Mouse (Mus musculus) bone marrow macrophage, adult 2 months (primary cell): ENCODE measurements around the gene Gusb. TPM values are rescaled to one million over a fixed set of nuclear protein-coding genes. Genes with fewer than 3 reads are reported as not detected.

ENCODE experiments used
- H3K27ac ChIP-seq: 2 replicates; pipeline ENCODE4 v1.5.1; 2012; ENCODE audit warnings: low read depth, low read length; ENCODE audit not compliant: insufficient read depth
- H3K4me1 ChIP-seq: 2 replicates; pipeline ENCODE4 v1.6.1; 2012; ENCODE audit warnings: low read length; ENCODE audit not compliant: control insufficient read depth, insufficient read depth
- H3K4me3 ChIP-seq: 2 replicates; pipeline ENCODE4 v1.5.1; 2012; ENCODE audit warnings: mild to moderate bottlenecking, low read length, moderate library complexity; ENCODE audit not compliant: insufficient read depth
- CTCF ChIP-seq: IDR thresholded peaks from 2 replicates; pipeline ENCODE4 v1.5.1; 2012; ENCODE audit warnings: low read depth, mild to moderate bottlenecking, low read length, moderate library complexity
- POLR2A ChIP-seq: IDR thresholded peaks from 2 replicates; pipeline ENCODE4 v1.6.1; 2012; ENCODE audit warnings: mild to moderate bottlenecking, low read depth, low read length, borderline replicate concordance
- polyA plus RNA-seq: library from polyadenylated mRNA; stranded (reverse); fragments of >200 nt; gene quantifications from 2 replicates; pipeline ENCODE4 v1.2.4, GENCODE M21; 2012; ENCODE audit not compliant: missing spikeins, insufficient read depth, insufficient read length

The Gusb gene
- polyA plus RNA-seq, 1 experiment: 349 TPM

- TF ChIP-seq CTCF (no peak), POLR2A (no peak)
- Histone ChIP-seq H3K27ac (no peak overlapping the region), H3K4me3 (no peak overlapping the region), H3K4me1 (peaks cover 19% of the 10 kb centered on the region)
Observed at GRCm38 (mm10) chr5:129978608-129979007, 24.2 kb downstream of the Gusb start.

GRCm38 (mm10) chr5:129977768-129978167 is 25.1 kb downstream of the Gusb start:
- Histone ChIP-seq H3K4me3 (no peak overlapping the region), H3K4me1 (peaks cover 15% of the 10 kb centered on the region), H3K27ac (no peak overlapping the region)
- TF ChIP-seq POLR2A: no peak
- TF ChIP-seq CTCF: no peak

GRCm38 (mm10) chr5:129974866-129975311 is 28.0 kb downstream of the Gusb start:
- Histone ChIP-seq H3K27ac (no peak overlapping the region), H3K4me1 (peaks cover 16% of the 10 kb centered on the region), H3K4me3 (no peak overlapping the region)
- no peak for TF ChIP-seq CTCF
- TF ChIP-seq POLR2A: no peak

- no peak for TF ChIP-seq CTCF
- no peak for TF ChIP-seq POLR2A
- Histone ChIP-seq H3K27ac (no peak overlapping the region), H3K4me3 (no peak overlapping the region), H3K4me1 (peaks cover 16% of the 10 kb centered on the region)
Observed at GRCm38 (mm10) chr5:129974354-129974753, 28.5 kb downstream of the Gusb start.

GRCm38 (mm10) chr5:129971491-129971890 is 31.4 kb downstream of the Gusb start:
- Histone ChIP-seq H3K27ac (no peak overlapping the region), H3K4me1 (peaks cover 9% of the 10 kb centered on the region), H3K4me3 (no peak overlapping the region)
- TF ChIP-seq CTCF: no peak
- TF ChIP-seq POLR2A: no peak

GRCm38 (mm10) chr5:129968417-129968816 is 34.4 kb downstream of the Gusb start:
- Histone ChIP-seq H3K4me1 (peaks cover 12% of the 10 kb centered on the region), H3K27ac (no peak overlapping the region), H3K4me3 (no peak overlapping the region)
- TF ChIP-seq POLR2A: no peak
- no peak for TF ChIP-seq CTCF

GRCm38 (mm10) chr5:129966448-129966847 is 36.4 kb downstream of the Gusb start:
- H3K4me3 ChIP-seq: no peak overlapping the region
- H3K4me1 ChIP-seq: peaks cover 15% of the 10 kb centered on the region
- TF ChIP-seq CTCF (no peak), POLR2A (no peak)
- no peak overlapping the region for H3K27ac ChIP-seq

GRCm38 (mm10) chr5:129963224-129963623 is 39.6 kb downstream of the Gusb start:
- Histone ChIP-seq H3K27ac (no peak overlapping the region), H3K4me1 (peaks cover 20% of the 10 kb centered on the region), H3K4me3 (no peak overlapping the region)
- TF ChIP-seq POLR2A: no peak
- no peak for TF ChIP-seq CTCF

GRCm38 (mm10) chr5:129955792-129956191 is 47.1 kb downstream of the Gusb start:
- Histone ChIP-seq H3K4me3 (no peak overlapping the region), H3K27ac (no peak overlapping the region), H3K4me1 (peaks cover 25% of the 10 kb centered on the region)
- TF ChIP-seq POLR2A: no peak
- no peak for TF ChIP-seq CTCF

- H3K4me3 ChIP-seq: no peak overlapping the region
- peaks cover 25% of the 10 kb centered on the region for H3K4me1 ChIP-seq
- no peak overlapping the region for H3K27ac ChIP-seq
- TF ChIP-seq POLR2A (no peak), CTCF (no peak)
Observed at GRCm38 (mm10) chr5:129954473-129955254, 48.2 kb downstream of the Gusb start.
